In the genomic region with DNA sequence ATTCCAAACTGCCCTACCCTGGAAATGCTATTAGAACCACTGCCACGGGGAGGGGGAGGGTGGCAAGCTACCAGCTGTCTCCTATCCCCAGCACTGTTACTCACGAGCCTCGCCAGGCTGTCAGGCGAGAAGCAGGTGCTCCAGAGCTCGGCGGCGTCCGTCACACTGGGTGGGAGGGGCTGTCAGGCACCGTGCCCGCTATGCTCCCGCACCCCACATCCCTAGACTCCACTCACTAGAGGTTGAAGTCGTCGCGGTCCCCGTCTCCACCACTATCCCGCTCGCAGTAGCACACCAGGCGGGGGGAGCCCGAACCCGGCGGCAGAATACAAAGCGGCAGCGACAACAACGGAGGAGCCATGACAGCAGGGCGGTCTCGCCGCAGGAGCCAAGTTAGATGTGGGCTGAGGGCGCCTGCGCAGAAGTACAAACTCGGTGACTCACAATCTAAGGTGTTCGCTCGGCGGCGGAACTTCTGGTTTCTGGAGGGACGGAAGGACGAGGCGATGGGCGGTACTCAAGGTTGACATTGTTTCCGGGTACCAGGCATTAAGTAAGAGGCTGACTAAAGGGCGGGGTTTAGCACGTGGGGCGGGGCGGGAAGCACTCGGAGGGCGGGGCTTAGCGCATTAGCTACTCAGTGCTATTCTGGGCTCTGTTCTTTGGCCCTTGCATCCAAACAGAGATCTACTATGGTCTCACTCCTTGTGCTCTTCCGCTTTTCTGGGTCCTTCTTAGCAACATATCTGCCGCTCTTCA, we compare ENCODE assay signal across 8 mouse cellular contexts. TPM values are rescaled to one million over a fixed set of nuclear protein-coding genes. Genes with fewer than 3 reads are reported as not detected.
DNase-seq lines count a peak whose midpoint lies in the region; ATAC-seq lines count a peak whose summit lies in the region.

A gene (minus strand): TSS at position 544 of the 759 bp plus-strand sequence.

- no peaks in the 10 kb centered on the region for H3K27me3 ChIP-seq in forebrain, embryonic 14.5 days (replicated peaks; ENCODE audit: control insufficient read depth, insufficient read depth, low read length)
- no peaks in the 10 kb centered on the region for H3K27me3 ChIP-seq in neural tube, embryonic 15.5 days (replicated peaks)

- peak; percentile 90 for ATAC-seq in forebrain, embryonic 14.5 days
- ATAC-seq in neural tube, embryonic 15.5 days (ENCODE audit: low FRiP score): peak; percentile 91

- H3K4me3 ChIP-seq in forebrain, embryonic 14.5 days (ENCODE audit: low read depth, low read length): peak within 1 kb of the TSS; percentile 54
- H3K4me3 ChIP-seq in neural tube, embryonic 15.5 days (replicated peaks): peak within 1 kb of the TSS; percentile 83

- H3K9me3 ChIP-seq in forebrain, embryonic 14.5 days (replicated peaks; ENCODE audit: control insufficient read depth, low read length): no peaks in the 10 kb centered on the region
- no peaks in the 10 kb centered on the region for H3K9me3 ChIP-seq in neural tube, embryonic 15.5 days (replicated peaks)

- peak within 1 kb of the TSS; percentile 87 for H3K4me2 ChIP-seq in forebrain, embryonic 14.5 days (ENCODE audit: low read length)
- H3K4me2 ChIP-seq in neural tube, embryonic 15.5 days: peak within 1 kb of the TSS; percentile 90

- peaks cover 20% of the 10 kb centered on the region for H3K36me3 ChIP-seq in forebrain, embryonic 14.5 days (ENCODE audit: control insufficient read depth, insufficient read depth, low read length)
- H3K36me3 ChIP-seq in neural tube, embryonic 15.5 days: peaks cover 13% of the 10 kb centered on the region

- peak within 1 kb of the TSS; percentile 68 for H3K9ac ChIP-seq in forebrain, embryonic 14.5 days (ENCODE audit: low read length)
- peak within 1 kb of the TSS; percentile 78 for H3K9ac ChIP-seq in neural tube, embryonic 15.5 days (replicated peaks)

- peaks cover 11% of the 10 kb centered on the region for H3K4me1 ChIP-seq in forebrain, embryonic 14.5 days (ENCODE audit: control insufficient read depth, insufficient read depth, low read length)
- H3K4me1 ChIP-seq in neural tube, embryonic 15.5 days: peaks cover 26% of the 10 kb centered on the region

- DNase-seq in ES-CJ7 (ENCODE audit: low read depth, low spot score): peak; percentile 99
- DNase-seq in cerebellum, adult 11 months: peak; percentile 93
- DNase-seq in forebrain, embryonic 14.5 days (ENCODE audit: low spot score): peak; percentile 97
- DNase-seq in heart, postnatal 14 days: peak; percentile 89 to 90
- peak; percentile 95 for DNase-seq in layer of hippocampus, adult 11-12 months (ENCODE audit: low spot score)
- DNase-seq in lung, adult 18-20 months: peak; percentile 97
- peak; percentile 90 for DNase-seq in testis, postnatal 14 days (ENCODE audit: low spot score)

- intact Hi-C loops in heart, postnatal 14 days (cut with DNase I): no loop called here

- WGBS in forebrain, embryonic 14.5 days: under 1% methylated on average over 45 of the region's 48 CpGs
- WGBS in neural tube, embryonic 15.5 days: under 1% methylated on average over 48 of the region's 48 CpGs

- H3K27ac ChIP-seq in forebrain, embryonic 14.5 days (ENCODE audit: low read depth, low read length): peak within 1 kb of the TSS; percentile 95
- peak within 1 kb of the TSS; percentile 97 for H3K27ac ChIP-seq in neural tube, embryonic 15.5 days (replicated peaks)

RNA-seq across cellular contexts. Expression of the gene that starts here (rescaled TPM):
- polyA plus RNA-seq in forebrain, embryonic 14.5 days (2014; fragmentation: Nextera tagmentation; extraction: Ambion mirVana): 93.2 and 101 TPM in 2 replicates
- total RNA-seq in heart, postnatal 14 days (2021): 10 to 100 TPM; 22.9 to 23.4 TPM
- polyA plus RNA-seq in neural tube, embryonic 15.5 days (2015; fragmentation: Nextera tagmentation; extraction: Ambion mirVana): 100 and 120 TPM in 2 replicates

Comparison
In these comparisons a context has a peak if more than half of its experiments do, and no peak if none do; other contexts are left out.
1. Peak in every context shown above with its lines: DNase-seq, ATAC-seq, H3K4me3 ChIP-seq and H3K27ac ChIP-seq.